Mouse (Mus musculus) splenic B cell, adult 2 months (primary cell): ENCODE measurements around the gene Slco4a1.

Experiments
- DNase-seq: peaks from one replicate; pipeline ENCODE4 v3.0.0-alpha.2; 2011; ENCODE audit warnings: low read depth, low spot score
- H3K27me3 ChIP-seq: 2 replicates; pipeline ENCODE4 v1.6.1; 2012; ENCODE audit warnings: mild to moderate bottlenecking, low read length, moderate library complexity, mixed read lengths; ENCODE audit not compliant: control insufficient read depth, poor library complexity, insufficient read depth, severe bottlenecking
- H3K36me3 ChIP-seq: 2 replicates; pipeline ENCODE4 v1.6.1; 2012; ENCODE audit warnings: mild to moderate bottlenecking, low read length, moderate library complexity, mixed read lengths; ENCODE audit not compliant: control insufficient read depth, poor library complexity, insufficient read depth, severe bottlenecking

Slco4a1 gene

DNA sequence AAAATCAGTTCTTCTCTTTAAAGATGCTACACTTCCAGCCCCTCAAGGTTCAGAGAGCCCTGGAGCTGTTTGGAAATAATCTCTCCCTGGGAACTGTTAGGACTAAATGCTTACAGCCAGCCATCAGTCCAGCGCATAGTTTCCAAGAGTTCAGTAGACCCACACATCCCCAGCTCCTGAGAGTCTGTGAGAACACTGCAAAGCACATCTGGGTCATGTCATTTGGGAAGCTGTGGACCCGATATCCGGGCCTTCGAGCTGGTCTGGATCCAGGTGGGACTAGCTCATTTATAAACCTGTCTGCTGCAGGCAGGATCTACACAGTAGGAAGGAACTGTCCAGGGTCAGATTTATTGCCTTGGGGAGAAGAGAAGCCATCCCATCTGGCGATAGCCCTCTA lies 54.8 kb downstream of the Slco4a1 start:
- H3K27me3 ChIP-seq: no peaks in the 10 kb centered on the region; the same call in 1 of the 2 replicates
- no peaks in the 10 kb centered on the region for H3K36me3 ChIP-seq
- DNase-seq: no peak

DNA sequence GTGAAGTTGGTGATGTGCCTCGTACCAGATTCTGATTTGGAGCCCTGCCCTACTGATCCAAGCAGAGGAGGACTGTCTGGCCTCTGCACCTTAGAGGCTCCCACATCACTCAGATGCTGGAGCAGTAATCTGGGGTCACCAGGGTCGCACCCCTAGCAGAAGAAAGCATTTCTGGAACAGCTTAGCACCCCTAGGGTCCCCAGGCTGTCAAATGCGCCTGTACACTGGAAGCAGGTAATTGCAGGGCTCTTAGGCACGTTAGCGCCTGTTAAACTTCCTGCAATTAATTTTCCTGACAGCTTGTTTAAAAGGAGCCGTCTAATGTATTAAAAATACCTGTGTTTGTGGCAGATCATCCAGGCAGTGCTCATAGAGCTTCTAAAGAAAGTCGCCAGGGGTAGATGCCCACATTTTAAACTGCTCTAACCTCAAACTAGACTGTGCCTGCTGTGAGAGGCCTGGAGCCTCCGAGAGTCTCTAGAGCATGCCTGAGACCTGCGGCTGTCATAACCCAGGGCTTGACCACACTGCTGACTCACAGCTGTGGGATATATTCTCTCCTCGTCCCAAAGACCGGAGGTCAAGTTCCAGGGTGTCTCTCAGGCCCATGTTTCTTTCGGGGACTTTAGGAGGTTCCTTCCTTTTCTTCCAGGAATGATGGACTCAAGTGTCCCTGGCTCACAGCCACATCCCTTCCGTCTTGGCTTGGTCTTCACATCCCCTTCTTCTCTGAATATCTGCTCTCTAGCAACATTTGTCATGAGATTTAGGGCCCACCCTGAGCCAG lies 56.0 kb downstream of the Slco4a1 start:
- H3K36me3 ChIP-seq: no peaks in the 10 kb centered on the region

DNA sequence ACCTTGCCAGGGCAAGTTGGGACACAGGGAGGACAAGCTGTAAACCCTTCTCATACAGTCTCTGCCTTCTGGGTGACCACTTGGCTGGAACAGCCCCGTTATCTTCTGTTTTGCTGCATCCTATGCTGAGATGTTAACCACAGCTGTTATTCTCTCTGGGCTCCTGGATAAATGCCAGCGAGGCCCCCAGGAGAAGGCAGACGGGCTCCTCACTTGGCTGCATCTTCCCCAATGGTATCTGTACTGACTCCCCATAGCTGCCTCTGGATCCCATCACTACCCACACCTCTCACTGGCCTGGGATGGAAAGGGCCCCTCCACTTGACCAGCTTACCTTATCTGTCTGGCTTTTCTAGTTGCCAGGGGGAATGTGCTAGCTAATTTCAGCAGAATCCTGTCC lies 57.0 kb downstream of the Slco4a1 start:
- H3K27me3 ChIP-seq: no peaks in the 10 kb centered on the region; the same call in 1 of the 2 replicates
- H3K36me3 ChIP-seq: no peaks in the 10 kb centered on the region
- no peak for DNase-seq

More for the DNA sequence above, 56.0 kb downstream of the Slco4a1 start:
- DNase-seq: no peak
- H3K27me3 ChIP-seq: no peaks in the 10 kb centered on the region; the same call in 1 of the 2 replicates

DNA sequence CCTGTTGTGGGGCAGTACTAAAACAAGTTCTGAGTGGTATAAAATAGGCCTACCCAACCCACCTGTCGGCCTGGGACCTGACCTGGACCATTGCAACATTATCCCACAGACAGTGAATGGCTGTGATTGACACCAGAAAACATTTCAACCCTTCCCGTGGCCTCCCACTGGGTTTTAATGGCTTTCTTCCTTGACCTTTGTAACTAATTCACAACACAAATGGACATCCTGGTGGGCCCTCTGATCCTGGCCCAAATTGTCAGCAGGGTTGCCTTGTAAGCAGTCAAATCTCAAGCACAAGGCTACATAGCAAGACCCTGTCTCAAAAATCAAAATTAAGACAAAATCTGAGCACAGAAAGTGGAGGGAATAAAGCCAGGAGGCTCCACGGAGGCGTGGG lies 57.8 kb downstream of the Slco4a1 start:
- no peak for DNase-seq
- no peaks in the 10 kb centered on the region for H3K27me3 ChIP-seq
- H3K36me3 ChIP-seq: no peaks in the 10 kb centered on the region

DNA sequence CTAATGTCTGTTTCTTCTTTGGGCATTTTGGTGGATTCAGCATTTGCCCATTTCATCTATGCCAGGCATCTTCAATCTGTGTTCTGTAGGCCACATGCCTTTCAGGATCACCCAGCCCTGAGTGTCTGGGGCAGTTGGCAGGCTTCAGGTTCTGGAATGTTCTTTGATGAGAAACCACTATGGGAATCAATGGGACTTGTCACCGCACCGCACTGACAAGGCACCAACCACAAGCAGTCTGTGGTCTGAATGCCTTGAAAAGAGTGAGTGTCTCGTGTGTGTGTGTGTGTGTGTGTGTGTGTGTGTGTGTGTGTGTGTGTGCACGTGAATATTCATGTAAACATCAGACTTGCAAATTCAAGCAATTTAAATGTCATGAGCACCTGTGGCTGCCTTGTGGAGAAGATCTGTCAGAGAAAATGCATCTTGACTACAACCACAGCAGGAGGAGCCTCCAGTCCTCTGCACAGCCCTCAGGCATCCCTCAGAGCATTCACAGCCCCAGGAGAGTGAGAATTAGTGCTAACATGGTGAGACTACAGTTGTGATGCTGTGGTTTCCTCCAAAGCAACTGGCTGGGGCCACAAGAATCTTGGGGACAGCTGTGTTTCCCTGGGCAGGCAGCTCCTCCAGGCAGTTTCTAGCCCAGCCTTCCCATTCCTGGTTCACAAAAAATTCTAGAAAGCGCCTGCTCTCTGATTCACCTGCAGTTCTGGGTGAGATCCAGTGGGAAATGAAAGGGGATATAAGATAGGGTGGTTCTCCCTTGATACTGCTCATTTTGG lies 65.6 kb downstream of the Slco4a1 start:
- Histone ChIP-seq H3K36me3 (no peaks in the 10 kb centered on the region), H3K27me3 (no peaks in the 10 kb centered on the region)
- DNase-seq: no peak

DNA sequence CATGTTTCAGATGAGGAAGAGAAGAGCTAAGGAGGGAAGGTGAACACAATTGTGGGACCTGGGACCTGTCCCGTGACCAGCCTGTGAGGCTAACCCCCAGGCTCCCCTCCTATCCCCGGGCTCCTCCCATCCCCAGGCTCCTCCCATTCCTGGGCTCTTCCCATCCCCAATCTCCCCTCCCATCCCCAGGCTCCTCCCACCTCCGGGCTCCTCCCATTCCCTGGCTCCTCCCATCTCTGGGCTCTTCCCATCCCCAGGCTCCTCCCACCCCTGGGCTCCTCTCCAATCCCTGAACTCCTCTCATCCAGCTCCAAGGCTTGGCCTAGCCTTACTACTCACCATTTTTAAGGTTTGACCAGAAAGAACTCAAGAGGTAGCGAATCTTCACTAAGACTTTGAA lies 66.8 kb downstream of the Slco4a1 start:
- Histone ChIP-seq H3K36me3 (no peaks in the 10 kb centered on the region), H3K27me3 (no peaks in the 10 kb centered on the region)
- no peak for DNase-seq
